Mouse (Mus musculus): Measurements from ENCODE around the gene Ppih.
"Not testable (repeated sequence)": the region's sequence is repeated elsewhere in the genome, so short reads cannot be mapped to it uniquely, and the experiment has no call there.

Gene Ppih

GRCm38 (mm10) chr4:119285336-119285735 lies 35.0 kb downstream of the Ppih start:
- no peak for DNase-seq

- DNase-seq, result no peak
Observed at GRCm38 (mm10) chr4:119284861-119285260, 35.5 kb downstream of the Ppih start.

- DNase-seq, result not testable (repeated sequence)
Observed at GRCm38 (mm10) chr4:119278784-119279183, 41.6 kb downstream of the Ppih start.

GRCm38 (mm10) chr4:119275726-119276125 lies 44.6 kb downstream of the Ppih start:
- DNase-seq, result no peak

GRCm38 (mm10) chr4:119275226-119275625 lies 45.1 kb downstream of the Ppih start:
- DNase-seq, result no peak

GRCm38 (mm10) chr4:119274627-119275026 lies 45.7 kb downstream of the Ppih start:
- no peak for DNase-seq

GRCm38 (mm10) chr4:119266606-119267005 lies 53.7 kb downstream of the Ppih start:
- no peak for DNase-seq

GRCm38 (mm10) chr4:119263459-119263858 lies 56.9 kb downstream of the Ppih start:
- no peak for DNase-seq

GRCm38 (mm10) chr4:119262483-119262882 lies 57.9 kb downstream of the Ppih start:
- DNase-seq, result no peak

GRCm38 (mm10) chr4:119261087-119261713 lies 59.1 kb downstream of the Ppih start:
- DNase-seq, result no peak

GRCm38 (mm10) chr4:119259344-119260254 lies 60.7 kb downstream of the Ppih start:
- no peak for DNase-seq

- no peak for DNase-seq
Observed at GRCm38 (mm10) chr4:119257083-119257482, 63.3 kb downstream of the Ppih start.

- no peak for DNase-seq
Observed at GRCm38 (mm10) chr4:119255351-119255750, 65.0 kb downstream of the Ppih start, which contains the start of gene Cldn19. Gene Cldn19, plus strand, starts transcription at chr4:119255414.

GRCm38 (mm10) chr4:119254012-119254618 lies 66.2 kb downstream of the Ppih start:
- DNase-seq, result peak; percentile 63

GRCm38 (mm10) chr4:119252025-119252808 lies 68.1 kb downstream of the Ppih start:
- DNase-seq, result no peak
